ENCODE assay signal across 12 mouse cellular contexts in genomic region chr2:3590916-3591197, GRCm38 (mm10).
"Had no signal": no experiment of that assay in that cellular context is flagged by ENCODE, and none has a peak within 500 bp of the region (broad histone marks: within the 10 kb centered on the region; RNA-seq: fewer than 3 reads in every experiment).

No protein-coding gene starts in this region.

- H3K36me3 ChIP-seq: kidney, embryonic 15.5 days; limb, embryonic 15.5 days; liver, embryonic 13.5 days; midbrain, embryonic 13.5 days had no signal

- DNase-seq: kidney, postnatal 14 days; liver, embryonic 13.5 days; lung, adult 18-20 months; lung, postnatal 36 days; right cerebral cortex, adult 18-20 months; right cerebral cortex, postnatal 4 days; spleen, adult 18-20 months; thymus, adult 18-20 months; thymus, postnatal 25 days had no signal

- H3K4me3 ChIP-seq: kidney, embryonic 15.5 days; limb, embryonic 15.5 days; liver, embryonic 13.5 days; midbrain, embryonic 13.5 days had no signal

- H3K4me2 ChIP-seq: kidney, embryonic 15.5 days; limb, embryonic 15.5 days; liver, embryonic 13.5 days; midbrain, embryonic 13.5 days had no signal

- H3K27me3 ChIP-seq: kidney, embryonic 15.5 days; limb, embryonic 15.5 days; liver, embryonic 13.5 days; midbrain, embryonic 13.5 days had no signal

- H3K9me3 ChIP-seq: kidney, embryonic 15.5 days; limb, embryonic 15.5 days; liver, embryonic 13.5 days; midbrain, embryonic 13.5 days had no signal

- H3K27ac ChIP-seq: kidney, embryonic 15.5 days; limb, embryonic 15.5 days; liver, embryonic 13.5 days; midbrain, embryonic 13.5 days had no signal

- H3K9ac ChIP-seq: kidney, embryonic 15.5 days; limb, embryonic 15.5 days; liver, embryonic 13.5 days; midbrain, embryonic 13.5 days had no signal

- H3K4me1 ChIP-seq: kidney, embryonic 15.5 days; limb, embryonic 15.5 days; midbrain, embryonic 13.5 days had no signal

- ATAC-seq: midbrain, embryonic 13.5 days had no signal
